Mouse (Mus musculus) stomach, embryonic 16.5 days (tissue): ENCODE measurements around the gene Fam214a. TPM values are rescaled to one million over a fixed set of nuclear protein-coding genes. Genes with fewer than 3 reads are reported as not detected.
A peak's percentile ranks its signal among the peaks of the same experiment; 100 is the strongest.

Experiments used
- ATAC-seq: fragments of 200-750 bp; cut with Nextera tagmentation; 2 replicates; pipeline ENCODE4 v1.8.0; 2017; ENCODE audit warnings: moderate number of reproducible peaks, moderate TSS enrichment; ENCODE audit not compliant: insufficient read depth, low FRiP score
- H3K27ac ChIP-seq: fragments of 300-500 bp; sonication (generic); 2 replicates; pipeline ENCODE4 v1.5.1; 2014; ENCODE audit warnings: low read length
- H3K27me3 ChIP-seq: fragments of 300-500 bp; sonication (generic); 2 replicates; pipeline ENCODE4 v1.6.1; 2014; ENCODE audit warnings: low read length, control low read depth, mixed read lengths; ENCODE audit not compliant: control insufficient read depth, insufficient read depth
- H3K36me3 ChIP-seq: fragments of 300-500 bp; sonication (generic); 2 replicates; pipeline ENCODE4 v1.6.1; 2014; ENCODE audit warnings: low read length; ENCODE audit not compliant: control insufficient read depth, insufficient read depth
- H3K4me1 ChIP-seq: fragments of 300-500 bp; sonication (generic); 2 replicates; pipeline ENCODE4 v1.6.1; 2014; ENCODE audit warnings: low read length, control low read depth, mixed read lengths; ENCODE audit not compliant: control insufficient read depth, insufficient read depth
- H3K4me2 ChIP-seq: fragments of 300-500 bp; sonication (generic); 2 replicates; pipeline ENCODE4 v1.6.1; 2014; ENCODE audit warnings: low read depth, low read length, mixed read lengths
- H3K4me3 ChIP-seq: fragments of 300-500 bp; sonication (generic); replicated peaks from 2 replicates; pipeline ENCODE4 v1.5.1; 2014; ENCODE audit warnings: mild to moderate bottlenecking, low read length
- H3K9ac ChIP-seq: fragments of 300-500 bp; sonication (generic); 2 replicates; pipeline ENCODE4 v1.6.1; 2014; ENCODE audit warnings: low read length
- H3K9me3 ChIP-seq: fragments of 300-500 bp; sonication (generic); replicated peaks from 2 replicates; pipeline ENCODE4 v1.6.1; 2016; ENCODE audit warnings: low read length, control low read depth; ENCODE audit not compliant: control insufficient read depth
- WGBS: fragments of 180-500 bp; shearing (Covaris S2); extraction: QIAGEN DNeasy Blood & Tissue Kit; methylation state at CpG from one replicate; pipeline ENCODE4 v1.1.7; 2014; 5-methylcytosine and 5-hydroxymethylcytosine counted together
- polyA plus RNA-seq: library from polyadenylated mRNA; unstranded; fragments of >200 nt; fragmentation: Nextera tagmentation; extraction: Ambion mirVana; gene quantifications from 2 replicates; pipeline ENCODE4 v1.2.1, GENCODE M21; 2015

Gene Fam214a
- polyA plus RNA-seq, result 10.0 and 10.2 TPM in 2 replicates

GRCm38 (mm10) chr9:74952756-74953247 is at the start of gene Fam214a:
Gene Fam214a (plus strand): TSS chr9:74952884.
- H3K9ac ChIP-seq, result peak within 1 kb of the TSS; percentile 80
- peak; percentile 95 for ATAC-seq
- no peaks in the 10 kb centered on the region for H3K36me3 ChIP-seq
- peaks cover 12% of the 10 kb centered on the region for H3K4me1 ChIP-seq
- H3K27me3 ChIP-seq, result no peaks in the 10 kb centered on the region
- peak within 1 kb of the TSS; percentile 92 for H3K27ac ChIP-seq
- peak within 1 kb of the TSS; percentile 59 for H3K4me2 ChIP-seq
- under 1% methylated on average over 50 of the region's 59 CpGs for WGBS
- H3K9me3 ChIP-seq, result no peaks in the 10 kb centered on the region
- H3K4me3 ChIP-seq, result peak within 1 kb of the TSS; percentile 80

- peak; percentile 17; the same call in 1 of the 2 replicates for ATAC-seq
- 0 out of 2 replicates have a peak, but pooled peaks cover 3% of the 10 kb centered on the region for H3K4me1 ChIP-seq
- H3K27ac ChIP-seq, result no peak overlapping the region
- no peaks in the 10 kb centered on the region for H3K9me3 ChIP-seq
- no peak overlapping the region for H3K9ac ChIP-seq
- H3K4me2 ChIP-seq, result peak overlapping the region; percentile 34; the same call in 1 of the 2 replicates
- no peaks in the 10 kb centered on the region for H3K27me3 ChIP-seq
- H3K36me3 ChIP-seq, result no peaks in the 10 kb centered on the region
- WGBS, result 12% methylated on average over 7 of the region's 7 CpGs
- H3K4me3 ChIP-seq, result no peak overlapping the region
These were observed 47.7 kb upstream of the Fam214a start for GRCm38 (mm10) chr9:74904866-74905508.

GRCm38 (mm10) chr9:74906951-74907350 is 45.7 kb upstream of the Fam214a start:
- H3K4me1 ChIP-seq, result 0 out of 2 replicates have a peak, but pooled peaks cover 8% of the 10 kb centered on the region
- no peak overlapping the region for H3K9ac ChIP-seq
- ATAC-seq, result peak; percentile 85
- H3K27ac ChIP-seq, result peak overlapping the region; percentile 51; the same call in 1 of the 2 replicates
- no peaks in the 10 kb centered on the region for H3K36me3 ChIP-seq
- no peaks in the 10 kb centered on the region for H3K27me3 ChIP-seq
- no peak overlapping the region for H3K4me2 ChIP-seq
- H3K9me3 ChIP-seq, result no peaks in the 10 kb centered on the region
- no peak overlapping the region for H3K4me3 ChIP-seq
- 32% methylated on average over 4 of the region's 4 CpGs for WGBS

DNA sequence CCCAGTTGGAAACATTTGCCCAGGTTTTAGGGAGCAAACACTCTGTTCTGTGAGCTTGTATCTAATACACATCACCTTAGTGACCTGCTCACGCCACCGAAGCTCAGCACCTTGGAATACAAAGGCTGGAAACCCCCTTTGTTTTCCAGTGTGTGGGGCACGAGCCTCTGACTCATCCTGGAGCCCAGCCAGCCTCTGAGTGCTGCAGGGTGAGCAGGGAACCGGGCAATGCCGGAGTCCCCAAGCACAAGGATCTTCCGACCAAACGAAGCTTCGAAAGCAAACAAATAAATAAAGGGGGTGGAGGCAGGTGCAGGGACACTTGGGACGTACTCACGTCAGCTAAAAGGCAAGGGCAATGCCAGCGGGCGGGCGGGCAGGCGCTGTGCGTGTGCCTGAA is 43.4 kb upstream of the Fam214a start:
- peak overlapping the region; percentile 38 for H3K27ac ChIP-seq
- H3K4me2 ChIP-seq, result no peak overlapping the region
- no peak overlapping the region; the same call in 1 of the 2 replicates for H3K9ac ChIP-seq
- H3K4me1 ChIP-seq, result 0 out of 2 replicates have a peak, but pooled peaks cover 8% of the 10 kb centered on the region
- 0 out of 2 replicates have a peak, but pooled peaks have one; percentile 25 for ATAC-seq
- 61% methylated on average over 15 of the region's 15 CpGs for WGBS
- no peak overlapping the region for H3K4me3 ChIP-seq
- H3K36me3 ChIP-seq, result no peaks in the 10 kb centered on the region
- no peaks in the 10 kb centered on the region for H3K9me3 ChIP-seq
- no peaks in the 10 kb centered on the region for H3K27me3 ChIP-seq

- WGBS, result 69% methylated on average over 6 of the region's 6 CpGs
- Histone ChIP-seq H3K9me3 (no peaks in the 10 kb centered on the region), H3K4me1 (0 out of 2 replicates have a peak, but pooled peaks cover 8% of the 10 kb centered on the region), H3K27me3 (no peaks in the 10 kb centered on the region), H3K27ac (no peak overlapping the region), H3K4me3 (no peak overlapping the region), H3K36me3 (no peaks in the 10 kb centered on the region), H3K9ac (no peak overlapping the region), H3K4me2 (no peak overlapping the region)
- no peak for ATAC-seq
These were observed 42.4 kb upstream of the Fam214a start for GRCm38 (mm10) chr9:74910226-74910759.

DNA sequence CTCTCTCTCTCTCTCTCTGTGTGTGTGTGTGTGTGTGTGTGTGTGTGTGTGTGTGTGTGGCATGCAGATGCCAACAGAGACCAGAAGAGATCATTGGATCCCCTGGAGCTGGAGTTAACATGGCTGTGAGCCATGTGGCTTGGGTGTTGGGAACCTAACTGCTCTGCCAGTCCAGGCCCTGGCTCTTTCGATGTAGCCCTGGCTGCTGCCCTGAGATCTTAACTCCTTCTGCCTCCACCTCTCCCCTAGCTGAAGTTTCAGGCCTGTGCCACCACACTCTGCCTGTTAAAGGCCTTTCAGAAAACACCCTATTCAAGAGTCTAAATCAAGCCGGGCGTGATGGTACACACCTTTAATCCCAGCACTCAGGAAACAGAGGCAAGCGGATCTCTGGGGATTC is 41.3 kb upstream of the Fam214a start:
- H3K4me2 ChIP-seq, result no peak overlapping the region
- no peak overlapping the region for H3K4me3 ChIP-seq
- H3K27me3 ChIP-seq, result no peaks in the 10 kb centered on the region
- 0 out of 2 replicates have a peak, but pooled peaks cover 8% of the 10 kb centered on the region for H3K4me1 ChIP-seq
- no peak overlapping the region for H3K9ac ChIP-seq
- WGBS, result 73% methylated on average over 4 of the region's 4 CpGs
- H3K9me3 ChIP-seq, result no peaks in the 10 kb centered on the region
- H3K27ac ChIP-seq, result 0 out of 2 replicates have a peak overlapping the region, but pooled peaks have one; percentile 14
- H3K36me3 ChIP-seq, result no peaks in the 10 kb centered on the region
- no peak for ATAC-seq

DNA sequence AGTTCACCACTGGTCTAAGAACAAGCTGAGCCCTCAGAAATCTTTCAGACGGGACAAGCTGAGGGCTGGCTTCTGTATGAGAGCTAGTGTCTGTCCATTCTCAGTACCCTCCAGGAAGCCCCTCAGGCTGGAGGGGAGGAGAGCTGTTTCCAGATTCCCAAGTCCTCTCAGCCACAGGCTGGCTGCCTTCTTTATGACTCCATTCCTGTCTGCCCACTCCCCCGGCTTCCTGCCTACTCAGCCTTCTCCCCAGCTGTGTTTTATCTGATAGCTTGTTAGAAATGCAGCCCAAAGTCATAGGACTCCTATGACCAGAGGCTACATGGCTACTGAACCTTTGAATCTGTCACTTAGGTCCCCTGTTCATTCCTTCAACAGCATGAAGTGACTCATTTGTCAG is 40.8 kb upstream of the Fam214a start:
- no peak overlapping the region for H3K4me3 ChIP-seq
- H3K27ac ChIP-seq, result 0 out of 2 replicates have a peak overlapping the region, but pooled peaks have one; percentile 14
- H3K9ac ChIP-seq, result no peak overlapping the region
- no peak for ATAC-seq
- WGBS, result 26% methylated on average over 2 of the region's 2 CpGs
- H3K27me3 ChIP-seq, result no peaks in the 10 kb centered on the region
- H3K4me1 ChIP-seq, result 0 out of 2 replicates have a peak, but pooled peaks cover 8% of the 10 kb centered on the region
- H3K36me3 ChIP-seq, result no peaks in the 10 kb centered on the region
- no peak overlapping the region for H3K4me2 ChIP-seq
- no peaks in the 10 kb centered on the region for H3K9me3 ChIP-seq

DNA sequence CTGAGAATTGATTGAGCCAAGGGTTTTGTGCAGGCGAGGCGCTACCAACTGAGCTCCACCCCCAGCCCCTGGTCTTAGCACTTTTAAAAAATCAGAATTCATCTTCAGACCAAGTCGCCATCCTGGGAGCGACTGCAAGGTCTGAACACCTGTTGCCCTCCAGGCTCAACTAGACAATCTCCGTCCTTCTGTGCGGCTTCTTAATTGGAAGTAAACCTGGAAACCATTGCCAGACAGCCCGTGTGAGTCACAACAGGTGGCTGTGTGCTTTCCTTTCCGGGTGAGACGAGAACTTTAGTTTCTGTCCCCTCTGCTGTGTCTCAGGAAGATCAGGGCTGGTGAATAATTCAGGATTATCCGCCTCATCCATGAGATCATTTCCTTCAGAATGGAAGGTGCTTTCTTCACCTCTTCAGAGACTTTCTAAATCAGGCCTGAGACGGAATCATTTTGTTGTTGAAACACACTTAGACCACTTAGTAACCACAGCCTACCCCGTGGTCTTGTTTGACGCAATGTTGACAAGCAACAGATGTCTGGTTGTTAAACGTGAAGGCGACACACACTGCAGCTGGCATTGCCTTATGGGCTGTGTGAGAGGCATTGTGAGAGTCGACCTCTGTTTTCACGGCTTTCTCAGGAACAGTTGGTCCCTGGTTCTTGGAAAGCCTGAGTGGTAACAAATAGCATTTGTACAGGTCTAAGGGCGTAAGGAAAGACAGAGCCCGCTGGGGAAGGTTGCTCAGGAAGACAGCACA is 39.9 kb upstream of the Fam214a start:
- Histone ChIP-seq H3K27me3 (no peaks in the 10 kb centered on the region), H3K9me3 (0 out of 2 replicates have a peak, but pooled peaks cover 5% of the 10 kb centered on the region), H3K4me3 (no peak overlapping the region), H3K27ac (peak overlapping the region; percentile 8; the same call in 1 of the 2 replicates), H3K4me2 (no peak overlapping the region), H3K4me1 (0 out of 2 replicates have a peak, but pooled peaks cover 8% of the 10 kb centered on the region), H3K36me3 (no peaks in the 10 kb centered on the region), H3K9ac (no peak overlapping the region)
- no peak for ATAC-seq
- WGBS, result 64% methylated on average over 19 of the region's 19 CpGs
